Mouse (Mus musculus): ENCODE measurements at regions not wholly inside any gene's neighbourhood (a gene's known extent, or its start where the extent isn't known, plus 50 kb on each side); places are given as distances from the start of the nearest gene placed in this dataset.

GRCm38 (mm10) chr10:111558675-111559340 is 52.7 kb downstream of the Phlda1 start:
- peak; percentile 67 for DNase-seq

- no peak for DNase-seq
Measured at GRCm38 (mm10) chr10:111559341-111560246, 53.5 kb downstream of the Phlda1 start.

GRCm38 (mm10) chr10:111562628-111563027 is 56.5 kb downstream of the Phlda1 start:
- no peak for DNase-seq

- DNase-seq: peak; percentile 71
Measured at GRCm38 (mm10) chr10:111566873-111567381, 60.8 kb downstream of the Phlda1 start.

- no peak for DNase-seq
Measured at GRCm38 (mm10) chr10:111570501-111571258, 64.6 kb downstream of the Phlda1 start.

GRCm38 (mm10) chr10:111574231-111574630 is 68.1 kb downstream of the Phlda1 start:
- no peak for DNase-seq

- DNase-seq: no peak
Measured at GRCm38 (mm10) chr10:111574812-111575211, 68.7 kb downstream of the Phlda1 start.

GRCm38 (mm10) chr10:111575256-111575655 is 69.2 kb downstream of the Phlda1 start:
- no peak for DNase-seq

GRCm38 (mm10) chr10:111575926-111576325 is 69.8 kb downstream of the Phlda1 start:
- no peak for DNase-seq

GRCm38 (mm10) chr10:111576395-111577069 is 70.4 kb downstream of the Phlda1 start:
- DNase-seq: no peak

- DNase-seq: no peak
Measured at GRCm38 (mm10) chr10:111578536-111578935, 72.5 kb downstream of the Phlda1 start.

- DNase-seq: no peak
Measured at GRCm38 (mm10) chr10:111579481-111579880, 73.4 kb downstream of the Phlda1 start.

GRCm38 (mm10) chr10:111580401-111581100 is 74.5 kb downstream of the Phlda1 start:
- peak; percentile 65 for DNase-seq

- DNase-seq: no peak
Measured at GRCm38 (mm10) chr10:111581847-111582246, 75.8 kb downstream of the Phlda1 start.

- peak; percentile 73 for DNase-seq
Measured at GRCm38 (mm10) chr10:111582321-111583123, 76.4 kb downstream of the Phlda1 start.

GRCm38 (mm10) chr10:111583124-111583743 is 77.1 kb downstream of the Phlda1 start:
- DNase-seq: no peak

- no peak for DNase-seq
Measured at GRCm38 (mm10) chr10:111583744-111584152, 77.7 kb downstream of the Phlda1 start.

- no peak for DNase-seq
Measured at GRCm38 (mm10) chr10:111587891-111588611, 82.0 kb downstream of the Phlda1 start.

GRCm38 (mm10) chr10:111589186-111589585 is 83.1 kb downstream of the Phlda1 start:
- no peak for DNase-seq
